Mouse (Mus musculus) brain, embryonic 14.5 days (tissue): ENCODE data around the gene Lrrc8c. TPM values are rescaled to one million over a fixed set of nuclear protein-coding genes. Genes with fewer than 3 reads are reported as not detected.

Experiments
- DNase-seq: peaks from one replicate; pipeline ENCODE4 v3.0.0-alpha.2; 2011; ENCODE audit warnings: low read depth
- CTCF ChIP-seq: fragments of 200-500 bp; IDR thresholded peaks from 2 replicates; pipeline ENCODE4 v1.5.1; 2012; ENCODE audit warnings: inconsistent platforms, mild to moderate bottlenecking, moderate library complexity, borderline replicate concordance; ENCODE audit not compliant: insufficient read depth, insufficient read length; ENCODE audit errors: extremely low read depth
- POLR2A ChIP-seq: fragments of 200-500 bp; IDR thresholded peaks from 2 replicates; pipeline ENCODE4 v1.6.1; 2012; ENCODE audit warnings: mild to moderate bottlenecking, inconsistent platforms, borderline replicate concordance; ENCODE audit not compliant: poor library complexity, insufficient read depth, insufficient read length, severe bottlenecking; ENCODE audit errors: extremely low read depth
- polyA plus RNA-seq: library from polyadenylated mRNA; depleted of rRNA; stranded (reverse); fragments of >200 nt; gene quantifications from 2 replicates; pipeline ENCODE4 v1.2.3, GENCODE M21; 2012

The Lrrc8c gene
- polyA plus RNA-seq, 1 experiment, result 14.8 TPM

GRCm38 (mm10) chr5:105566852-105567412 is 47.7 kb downstream of the Lrrc8c start:
- peak; percentile 77 for DNase-seq
- TF ChIP-seq CTCF (no peak), POLR2A (no peak)

- no peak for DNase-seq
- no peak for TF ChIP-seq POLR2A
- no peak for TF ChIP-seq CTCF
Observed at GRCm38 (mm10) chr5:105568043-105568747, 49.0 kb downstream of the Lrrc8c start.

GRCm38 (mm10) chr5:105569168-105569567 is 50.0 kb downstream of the Lrrc8c start:
- TF ChIP-seq POLR2A (no peak), CTCF (no peak)
- no peak for DNase-seq

GRCm38 (mm10) chr5:105572160-105572692 is 53.0 kb downstream of the Lrrc8c start:
- TF ChIP-seq POLR2A (no peak), CTCF (no peak)
- DNase-seq, result no peak

- DNase-seq, result no peak
- TF ChIP-seq POLR2A (no peak), CTCF (no peak)
Observed at GRCm38 (mm10) chr5:105572876-105573275, 53.7 kb downstream of the Lrrc8c start.

- TF ChIP-seq POLR2A (no peak), CTCF (no peak)
Observed at GRCm38 (mm10) chr5:105574835-105575234, 55.6 kb downstream of the Lrrc8c start.

GRCm38 (mm10) chr5:105575839-105576238 is 56.7 kb downstream of the Lrrc8c start:
- no peak for TF ChIP-seq CTCF
- DNase-seq, result no peak

More at GRCm38 (mm10) chr5:105574835-105575234, 55.6 kb downstream of the Lrrc8c start:
- no peak for DNase-seq

DNA sequence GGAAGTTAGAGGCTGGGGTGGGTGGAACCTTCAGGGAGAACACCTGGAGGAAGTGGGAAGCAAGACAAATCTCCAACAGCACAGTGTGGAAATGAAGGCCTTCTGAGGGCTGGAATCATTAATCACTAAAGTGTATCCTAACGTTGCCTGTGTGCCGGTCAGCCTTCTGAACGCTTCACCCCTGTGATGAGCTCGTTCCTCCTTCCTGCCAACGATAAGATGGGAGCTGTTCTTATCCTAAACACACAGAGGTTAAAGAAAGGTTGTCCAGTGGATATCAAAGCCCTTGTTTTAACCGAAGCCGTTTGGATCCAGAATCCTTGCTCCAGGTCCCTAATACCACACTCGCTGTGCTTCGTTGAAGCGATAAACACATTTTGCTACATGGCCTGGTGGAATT is 61.7 kb downstream of the Lrrc8c start:
- TF ChIP-seq CTCF (no peak), POLR2A (no peak)
- DNase-seq, result no peak

GRCm38 (mm10) chr5:105585929-105586328 is 66.7 kb downstream of the Lrrc8c start:
- DNase-seq, result peak; percentile 57

DNA sequence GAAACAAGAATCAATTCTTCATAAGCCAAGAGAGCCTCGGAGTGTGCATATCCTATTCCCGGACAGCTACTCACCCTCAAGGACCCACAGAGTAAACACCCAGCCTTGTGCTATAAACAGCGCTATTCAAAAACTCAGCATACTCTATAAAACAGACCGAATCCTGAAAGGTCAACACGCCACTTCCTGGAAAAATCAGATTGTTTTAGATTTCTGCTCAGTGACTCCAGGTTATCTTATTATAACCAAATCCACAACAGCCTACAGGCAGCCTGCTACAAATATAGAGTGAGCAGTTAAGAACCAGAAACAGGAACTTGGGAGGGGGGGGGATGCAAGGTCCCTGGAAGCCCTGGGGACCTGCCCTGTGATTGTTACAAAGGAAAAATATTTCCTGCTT is 67.5 kb downstream of the Lrrc8c start:
- DNase-seq, result no peak
- TF ChIP-seq CTCF, result no peak
- TF ChIP-seq POLR2A, result no peak

More at GRCm38 (mm10) chr5:105585929-105586328, 66.7 kb downstream of the Lrrc8c start:
- no peak for TF ChIP-seq CTCF
- no peak for TF ChIP-seq POLR2A

GRCm38 (mm10) chr5:105587471-105587870 is 68.3 kb downstream of the Lrrc8c start:
- DNase-seq, result peak; percentile 55
- TF ChIP-seq POLR2A, result no peak
- no peak for TF ChIP-seq CTCF

DNA sequence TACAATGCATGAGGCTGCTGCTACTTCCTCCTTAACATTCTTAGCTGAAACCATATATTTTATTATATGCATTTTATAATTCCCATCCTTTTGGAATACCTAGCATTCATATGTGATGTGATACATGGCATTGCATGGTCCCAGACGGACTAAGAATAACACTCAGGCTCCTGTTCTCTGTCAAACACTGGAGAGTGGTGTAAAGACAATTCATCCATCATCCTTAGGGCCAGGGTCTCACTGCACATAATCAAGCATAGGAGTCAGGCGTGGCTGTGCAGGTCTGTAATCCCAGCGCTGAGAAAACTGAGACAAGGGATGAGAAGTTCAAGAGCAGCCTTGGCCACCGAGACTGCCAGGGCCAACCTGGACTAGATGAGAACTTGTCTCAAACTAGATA is 69.5 kb downstream of the Lrrc8c start:
- no peak for TF ChIP-seq POLR2A
- no peak for TF ChIP-seq CTCF
- DNase-seq, result no peak

DNA sequence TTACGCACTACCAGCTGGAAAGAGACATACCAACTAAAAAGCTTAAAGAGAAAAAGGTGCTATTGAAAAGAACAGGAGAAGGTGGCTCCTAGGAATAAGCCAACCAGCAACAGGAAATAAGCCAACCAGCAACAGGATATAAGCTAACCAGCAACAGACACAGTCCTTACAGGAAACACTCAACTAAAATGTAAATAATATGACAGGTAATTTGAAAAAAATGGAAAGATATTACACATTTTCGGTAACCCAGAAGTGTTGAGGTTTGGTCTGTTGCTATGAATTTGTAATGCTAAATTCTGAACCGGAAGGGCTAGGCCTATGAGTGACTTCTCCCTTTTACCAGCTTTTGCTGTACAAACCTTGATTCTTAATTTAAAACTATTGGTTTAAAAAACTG is 69.9 kb downstream of the Lrrc8c start:
- DNase-seq, result no peak
- TF ChIP-seq CTCF (no peak), POLR2A (no peak)
